Mouse (Mus musculus) liver, embryonic 14.5 days (tissue): Measurements from ENCODE around the gene Zbtb7a. TPM values are rescaled to one million over a fixed set of nuclear protein-coding genes. Genes with fewer than 3 reads are reported as not detected.

Experiments used
- ATAC-seq: fragments of 200-750 bp; cut with Nextera tagmentation; 2 replicates; pipeline ENCODE4 v1.8.0; 2017; ENCODE audit warnings: moderate number of reproducible peaks, mild to moderate bottlenecking, moderate library complexity; ENCODE audit not compliant: insufficient read depth
- DNase-seq, 3 experiments: peaks; one replicate each; pipeline ENCODE4 v3.0.0-alpha.2; 2012 to 2013; ENCODE audit warnings: low read depth in 3 of 3, low spot score in 3 of 3
- H3K27ac ChIP-seq: fragments of 300-500 bp; sonication (generic); 2 replicates; pipeline ENCODE4 v1.5.1; 2014; ENCODE audit warnings: moderate library complexity, mild to moderate bottlenecking, control low read depth, inconsistent platforms
- H3K27me3 ChIP-seq: fragments of 300-500 bp; sonication (generic); 2 replicates; pipeline ENCODE4 v1.6.1; 2014; ENCODE audit warnings: mild to moderate bottlenecking, low read length, moderate library complexity; ENCODE audit not compliant: control insufficient read depth, insufficient read depth
- H3K36me3 ChIP-seq: fragments of 300-500 bp; sonication (generic); replicated peaks from 2 replicates; pipeline ENCODE4 v1.6.1; 2014; ENCODE audit warnings: low read depth; ENCODE audit not compliant: control insufficient read depth, insufficient read depth
- H3K4me1 ChIP-seq, 2 experiments: fragments of 200-500 bp in 1 of 2; fragments of 300-500 bp in 1 of 2; sonication (generic) in 1 of 2; replicated peaks; 2 replicates each; pipeline ENCODE4 v1.6.1; 2012 to 2014; ENCODE audit warnings: antibody characterized with exemption in 1 of 2, inconsistent platforms in 1 of 2, low read length in 1 of 2; ENCODE audit not compliant: control insufficient read depth in 2 of 2, insufficient read depth in 2 of 2
- H3K4me2 ChIP-seq: fragments of 300-500 bp; sonication (generic); 2 replicates; pipeline ENCODE4 v1.6.1; 2014; ENCODE audit warnings: low read depth, mild to moderate bottlenecking, control low read depth, moderate library complexity
- H3K4me3 ChIP-seq, 2 experiments: fragments of 200-500 bp in 1 of 2; fragments of 300-500 bp in 1 of 2; sonication (generic) in 1 of 2; 2 replicates each; pipeline ENCODE4 v1.5.1; 2012 to 2014; ENCODE audit warnings: low read depth in 2 of 2, low read length in 2 of 2, mild to moderate bottlenecking in 2 of 2, control low read depth in 1 of 2, inconsistent platforms in 1 of 2, moderate library complexity in 1 of 2; ENCODE audit not compliant: insufficient read depth in 1 of 2
- H3K9ac ChIP-seq: fragments of 300-500 bp; sonication (generic); replicated peaks from 2 replicates; pipeline ENCODE4 v1.6.1; 2014; ENCODE audit warnings: mild to moderate bottlenecking, control low read depth, moderate library complexity
- H3K9me3 ChIP-seq: fragments of 300-500 bp; sonication (generic); 2 replicates; pipeline ENCODE4 v1.6.1; 2016; ENCODE audit warnings: low read length, mixed read lengths; ENCODE audit not compliant: control insufficient read depth
- CTCF ChIP-seq: IDR thresholded peaks from 2 replicates; pipeline ENCODE4 v1.5.1; 2016; ENCODE audit warnings: antibody characterized with exemption, low read depth, control low read depth
- EP300 ChIP-seq: IDR thresholded peaks from 2 replicates; pipeline ENCODE4 v1.6.1; 2016; ENCODE audit warnings: antibody characterized with exemption, low read depth
- WGBS: fragments of 180-500 bp; shearing (Covaris S2); extraction: QIAGEN DNeasy Blood & Tissue Kit; methylation state at CpG from one replicate; pipeline ENCODE4 v1.1.7; 2014; ENCODE audit not compliant: insufficient replicate concordance; 5-methylcytosine and 5-hydroxymethylcytosine counted together
- polyA plus RNA-seq, 2 experiments: library from polyadenylated mRNA; depleted of rRNA in 1 of 2; stranded (reverse) in 1 of 2; unstranded in 1 of 2; fragments of >200 nt; fragmentation: Nextera tagmentation in 1 of 2; extraction: Ambion mirVana in 1 of 2; gene quantifications; 2 replicates each; pipeline versions ENCODE4 v1.2.1 to v1.2.3; 2012 to 2014

Zbtb7a gene
- polyA plus RNA-seq, 2 experiments: 15.2 to 25.1 TPM

DNA sequence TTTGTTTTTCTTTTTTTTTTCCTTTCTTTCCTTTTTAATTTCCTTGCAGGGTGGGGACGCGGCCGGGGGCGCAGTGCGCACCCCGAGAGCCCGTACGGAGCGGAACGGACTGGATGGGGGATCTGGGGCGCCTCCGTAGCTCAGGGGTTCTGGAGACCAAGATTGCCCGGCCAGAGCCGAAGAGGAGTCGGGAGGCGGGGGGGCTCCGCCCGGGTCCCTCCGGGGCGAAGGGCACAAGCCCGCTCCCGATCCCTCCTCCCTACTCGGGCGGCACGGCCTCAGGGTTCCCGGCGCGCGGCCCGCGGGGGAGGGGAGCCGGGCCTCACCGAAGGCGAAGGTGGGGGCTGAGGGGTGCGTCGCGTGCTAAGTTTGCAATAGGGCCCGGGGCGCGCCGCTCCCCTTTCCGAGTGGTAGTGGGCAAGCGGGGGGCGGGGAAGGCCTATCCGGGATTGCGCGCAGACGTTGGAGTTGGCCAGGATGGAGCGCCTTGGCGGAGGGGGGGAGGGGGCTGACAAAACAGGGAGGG, 1.7 kb downstream of the Zbtb7a start:
- ATAC-seq (peak; percentile 4; the same call in 1 of the 2 replicates), DNase-seq (peak; percentile 57 to 67 (median 62))
- Histone ChIP-seq H3K9ac (peak overlapping the region; percentile 99), H3K36me3 (peaks cover 3% of the 10 kb centered on the region), H3K9me3 (no peaks in the 10 kb centered on the region), H3K27me3 (no peaks in the 10 kb centered on the region), H3K4me1 (peaks cover 37 to 44% of the 10 kb centered on the region in 2 experiments), H3K27ac (peak overlapping the region; percentile 80), H3K4me2 (peak overlapping the region; percentile 93), H3K4me3 (peak overlapping the region; percentile 80)
- no peak for TF ChIP-seq EP300
- TF ChIP-seq CTCF: no peak
- 1% methylated on average over 42 of the region's 50 CpGs for WGBS

- peak overlapping the region; percentile 80 for H3K27ac ChIP-seq
- ATAC-seq: peak; percentile 77
- H3K4me2 ChIP-seq: peak overlapping the region; percentile 93
- H3K4me1 ChIP-seq: peaks cover 40 to 46% of the 10 kb centered on the region in 2 experiments
- H3K36me3 ChIP-seq: peaks cover 8% of the 10 kb centered on the region
- H3K9ac ChIP-seq: peak overlapping the region; percentile 99
- DNase-seq: peak; percentile 97 to 98 (median 97)
- WGBS: under 1% methylated on average over 57 of the region's 89 CpGs
- H3K9me3 ChIP-seq: no peaks in the 10 kb centered on the region
- H3K4me3 ChIP-seq: peak overlapping the region; percentile 80 to 87
- no peaks in the 10 kb centered on the region for H3K27me3 ChIP-seq
- peak; percentile 24; the same call in 1 of the 2 replicates for TF ChIP-seq EP300
- no peak for TF ChIP-seq CTCF
Observed at GRCm38 (mm10) chr10:81137252-81138130, 2.5 kb downstream of the Zbtb7a start.

GRCm38 (mm10) chr10:81138131-81138782, 3.2 kb downstream of the Zbtb7a start:
- H3K4me1 ChIP-seq: peaks cover 40 to 46% of the 10 kb centered on the region in 2 experiments

GRCm38 (mm10) chr10:81138821-81139528, 4.0 kb downstream of the Zbtb7a start:
- Histone ChIP-seq H3K36me3 (peaks cover 21% of the 10 kb centered on the region), H3K27ac (peak overlapping the region; percentile 41), H3K4me2 (peak overlapping the region; percentile 91), H3K9me3 (no peaks in the 10 kb centered on the region), H3K9ac (peak overlapping the region; percentile 87), H3K27me3 (no peaks in the 10 kb centered on the region), H3K4me3 (peak overlapping the region; percentile 65 to 87), H3K4me1 (peaks cover 37 to 40% of the 10 kb centered on the region in 2 experiments)
- ATAC-seq (no peak), DNase-seq (no peak)
- TF ChIP-seq CTCF: no peak
- no peak for TF ChIP-seq EP300
- WGBS: 46% methylated on average over 11 of the region's 11 CpGs

More at GRCm38 (mm10) chr10:81138131-81138782, 3.2 kb downstream of the Zbtb7a start:
- peak overlapping the region; percentile 87 for H3K9ac ChIP-seq
- H3K4me3 ChIP-seq: peak overlapping the region; percentile 65 to 87
- H3K9me3 ChIP-seq: no peaks in the 10 kb centered on the region
- H3K27ac ChIP-seq: peak overlapping the region; percentile 75
- TF ChIP-seq EP300 (no peak), CTCF (no peak)
- H3K27me3 ChIP-seq: no peaks in the 10 kb centered on the region
- H3K4me2 ChIP-seq: peak overlapping the region; percentile 91
- WGBS: under 1% methylated on average over 18 of the region's 24 CpGs
- ATAC-seq: no peak
- peaks cover 13% of the 10 kb centered on the region for H3K36me3 ChIP-seq
- DNase-seq: peak in 1 of 3 experiments; percentile 44
